Mouse (Mus musculus): ENCODE results near the gene Stxbp1. TPM values are rescaled to one million over a fixed set of nuclear protein-coding genes. Genes with fewer than 3 reads are reported as not detected.

The Stxbp1 gene
- 275 and 317 TPM in 2 replicates for polyA plus RNA-seq (2014; fragmentation: Nextera tagmentation; extraction: Ambion mirVana)

DNA sequence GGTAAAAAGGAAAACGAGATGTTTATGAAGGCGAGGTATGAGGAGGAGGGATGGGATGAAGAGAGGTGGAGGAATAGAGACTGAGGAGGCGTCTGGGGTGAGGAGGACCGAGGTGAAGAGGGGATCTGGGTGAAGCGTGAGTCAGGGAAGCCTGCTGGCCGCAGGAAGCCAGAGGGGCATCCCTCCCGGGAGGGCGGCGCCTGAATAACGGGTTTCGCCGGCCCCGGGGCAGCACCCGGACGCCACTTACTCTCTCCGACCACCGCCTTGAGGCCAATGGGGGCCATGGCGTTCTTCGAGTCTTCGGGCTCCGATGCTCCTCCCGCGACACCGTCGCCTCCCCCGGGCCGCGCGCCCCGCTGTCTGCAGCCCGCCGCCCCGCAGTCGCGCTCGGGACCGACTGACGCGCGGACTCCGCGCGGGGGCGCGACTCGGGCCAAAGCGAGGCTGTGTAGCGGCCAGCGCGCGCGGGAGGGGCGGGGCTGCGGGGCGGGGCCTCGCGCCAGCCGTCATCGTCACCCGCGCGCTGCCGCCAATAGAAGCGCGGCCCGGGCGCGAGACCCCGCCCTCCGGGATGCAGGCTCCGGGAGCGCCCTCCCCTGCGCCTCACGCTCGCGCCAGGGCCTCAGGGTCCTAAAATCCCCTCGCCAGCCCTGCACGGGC is at the start of gene Stxbp1:
Gene Stxbp1, minus strand, starts transcription at position 441 of the 663 bp plus-strand sequence.
- Histone ChIP-seq H3K27ac (peak within 1 kb of the TSS; percentile 94), H3K4me2 (replicated peaks) (peak within 1 kb of the TSS; percentile 75), H3K4me3 (replicated peaks; ENCODE audit: low read length) (peak within 1 kb of the TSS; percentile 88), H3K27me3 (ENCODE audit: control insufficient read depth, insufficient read depth, low read length) (no peaks in the 10 kb centered on the region), H3K9ac (peak within 1 kb of the TSS; percentile 94), H3K4me1 (replicated peaks; ENCODE audit: control insufficient read depth, insufficient read depth, low read length) (peaks cover 22% of the 10 kb centered on the region), H3K36me3 (replicated peaks; ENCODE audit: control insufficient read depth, insufficient read depth) (peaks cover 3% of the 10 kb centered on the region; the same call in 1 of the 2 replicates), H3K9me3 (ENCODE audit: control insufficient read depth, low read length) (no peaks in the 10 kb centered on the region)
- peak; percentile 94 for ATAC-seq (ENCODE audit: low FRiP score)
- WGBS: 1% methylated on average over 59 of the region's 78 CpGs
- DNase-seq (ENCODE audit: low spot score): peak; percentile 94

DNA sequence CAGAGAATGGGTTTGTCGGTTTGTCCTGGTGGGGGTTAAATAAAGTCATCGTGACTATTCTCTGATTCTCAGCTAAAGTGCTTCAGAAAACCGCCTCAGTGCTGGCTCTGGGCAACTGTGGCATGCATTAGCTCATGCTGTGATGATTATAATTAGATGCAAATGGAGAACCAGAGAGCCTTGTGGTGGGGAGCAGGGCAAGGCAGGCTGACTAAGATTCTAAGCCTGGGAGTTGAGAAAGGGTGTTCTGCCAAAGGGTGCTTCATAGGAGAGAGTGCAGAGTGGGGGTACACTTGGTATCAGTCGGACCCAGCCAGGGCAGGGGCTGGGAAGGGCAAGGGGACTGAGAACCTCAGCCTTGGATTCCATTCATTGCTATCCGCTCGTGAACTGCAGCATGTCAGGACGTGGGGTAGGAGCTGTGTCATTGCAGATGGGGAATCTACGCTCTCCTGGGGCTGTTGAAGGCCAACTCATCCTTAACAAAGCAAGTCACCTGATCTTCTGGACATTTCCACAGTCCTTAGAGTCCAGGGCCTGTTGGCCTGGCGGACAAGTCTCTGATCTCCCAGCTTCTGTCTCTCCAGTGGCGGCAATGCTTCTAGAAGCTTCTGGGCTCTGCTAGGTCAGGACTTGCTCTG is 49.6 kb upstream of the Stxbp1 start:
- 39% methylated on average over 10 of the region's 10 CpGs for WGBS
- DNase-seq (ENCODE audit: low spot score) (no peak), ATAC-seq (ENCODE audit: low FRiP score) (0 out of 2 replicates have a peak, but pooled peaks have one; percentile 41)
- Histone ChIP-seq H3K9me3 (ENCODE audit: control insufficient read depth, low read length) (no peaks in the 10 kb centered on the region), H3K9ac (peak overlapping the region; percentile 9; the same call in 1 of the 2 replicates), H3K4me2 (replicated peaks) (no peak overlapping the region), H3K4me1 (replicated peaks; ENCODE audit: control insufficient read depth, insufficient read depth, low read length) (peaks cover 25% of the 10 kb centered on the region), H3K36me3 (replicated peaks; ENCODE audit: control insufficient read depth, insufficient read depth) (0 out of 2 replicates have a peak, but pooled peaks cover 7% of the 10 kb centered on the region), H3K27ac (peak overlapping the region; percentile 40; the same call in 1 of the 2 replicates), H3K4me3 (replicated peaks; ENCODE audit: low read length) (no peak overlapping the region), H3K27me3 (ENCODE audit: control insufficient read depth, insufficient read depth, low read length) (no peaks in the 10 kb centered on the region)

DNA sequence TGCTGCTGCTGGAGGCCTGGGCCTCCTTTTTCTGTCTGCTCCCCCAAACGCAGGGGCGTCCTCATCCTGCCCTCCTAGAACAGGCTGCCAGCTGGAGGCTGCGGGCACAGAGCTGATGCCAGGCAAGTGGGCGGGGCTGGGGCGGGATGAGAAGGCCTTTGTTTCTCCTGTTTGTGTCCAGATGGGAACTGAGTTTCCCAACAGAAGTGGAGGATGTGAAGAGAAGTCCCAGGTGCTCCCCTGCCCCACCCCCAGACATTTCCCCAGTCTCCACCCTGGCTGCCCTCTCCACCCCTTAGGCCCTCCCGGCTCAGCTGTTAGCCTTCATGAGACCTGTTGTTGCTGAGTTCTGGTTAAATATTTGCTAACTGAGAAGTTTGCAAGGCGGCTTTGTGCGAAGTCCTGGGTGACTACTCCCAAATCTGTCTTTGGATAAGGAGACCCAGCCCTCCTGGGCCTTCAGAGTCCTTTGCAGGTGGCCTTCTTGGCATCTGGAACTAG is 48.6 kb upstream of the Stxbp1 start:
- WGBS: 24% methylated on average over 8 of the region's 8 CpGs
- DNase-seq (ENCODE audit: low spot score): no peak

DNA sequence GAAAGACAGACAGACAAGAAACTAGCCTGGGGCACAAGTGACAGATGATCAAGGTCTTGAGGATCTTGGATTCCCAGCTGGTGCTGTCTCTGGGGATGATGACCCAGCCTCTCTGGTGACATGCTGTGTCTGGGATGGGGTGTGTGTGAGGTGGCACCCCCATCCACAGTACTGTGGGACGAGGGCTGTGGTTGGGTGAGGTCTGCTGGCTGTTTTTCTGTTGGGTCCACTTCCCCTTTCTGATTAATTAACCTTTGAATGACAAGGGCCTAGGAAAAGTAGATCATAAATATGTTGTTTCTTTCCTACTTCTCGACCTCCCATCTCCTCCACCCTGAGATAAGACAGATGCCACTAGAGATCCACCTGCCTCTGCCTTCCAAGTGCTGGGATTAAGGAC is 47.1 kb upstream of the Stxbp1 start:
- DNase-seq (ENCODE audit: low spot score): no peak
- no peaks in the 10 kb centered on the region for H3K27me3 ChIP-seq (ENCODE audit: control insufficient read depth, insufficient read depth, low read length)
- no peak for ATAC-seq (ENCODE audit: low FRiP score)
- no peak overlapping the region for H3K4me2 ChIP-seq (replicated peaks)
- no peak overlapping the region for H3K4me3 ChIP-seq (replicated peaks; ENCODE audit: low read length)
- no peak overlapping the region for H3K27ac ChIP-seq
- H3K9ac ChIP-seq: no peak overlapping the region
- WGBS: 82% methylated on average over 2 of the region's 2 CpGs
- H3K9me3 ChIP-seq (ENCODE audit: control insufficient read depth, low read length): no peaks in the 10 kb centered on the region
- peaks cover 25% of the 10 kb centered on the region for H3K4me1 ChIP-seq (replicated peaks; ENCODE audit: control insufficient read depth, insufficient read depth, low read length)
- H3K36me3 ChIP-seq (replicated peaks; ENCODE audit: control insufficient read depth, insufficient read depth): 0 out of 2 replicates have a peak, but pooled peaks cover 3% of the 10 kb centered on the region

More for the DNA sequence above, 48.6 kb upstream of the Stxbp1 start:
- Histone ChIP-seq H3K9me3 (ENCODE audit: control insufficient read depth, low read length) (no peaks in the 10 kb centered on the region), H3K27me3 (ENCODE audit: control insufficient read depth, insufficient read depth, low read length) (no peaks in the 10 kb centered on the region), H3K9ac (peak overlapping the region; percentile 9; the same call in 1 of the 2 replicates), H3K4me3 (replicated peaks; ENCODE audit: low read length) (no peak overlapping the region), H3K27ac (peak overlapping the region; percentile 40), H3K36me3 (replicated peaks; ENCODE audit: control insufficient read depth, insufficient read depth) (0 out of 2 replicates have a peak, but pooled peaks cover 3% of the 10 kb centered on the region), H3K4me2 (replicated peaks) (no peak overlapping the region), H3K4me1 (replicated peaks; ENCODE audit: control insufficient read depth, insufficient read depth, low read length) (peaks cover 25% of the 10 kb centered on the region)
- no peak for ATAC-seq (ENCODE audit: low FRiP score)

DNA sequence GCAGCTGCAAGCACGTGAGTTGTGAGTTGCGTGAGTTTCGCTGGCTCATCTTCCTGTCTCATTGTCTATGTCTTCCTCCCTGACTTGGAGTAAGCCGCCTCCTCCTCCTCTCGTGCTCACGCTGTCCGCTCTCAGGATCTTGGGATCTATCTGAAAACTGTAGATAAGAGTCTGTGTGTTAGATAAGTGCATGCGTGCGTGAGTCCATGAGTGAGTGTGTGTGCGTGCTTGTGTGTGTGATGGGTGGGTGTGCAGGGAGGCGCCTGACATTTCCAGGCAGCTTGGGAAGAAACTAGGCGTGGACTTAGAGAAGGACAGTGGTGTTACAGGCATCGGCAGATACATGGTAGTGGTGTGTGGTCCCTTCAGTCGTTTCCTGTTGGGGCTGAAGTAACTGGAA is 45.4 kb upstream of the Stxbp1 start:
- H3K27me3 ChIP-seq (ENCODE audit: control insufficient read depth, insufficient read depth, low read length): no peaks in the 10 kb centered on the region
- H3K36me3 ChIP-seq (replicated peaks; ENCODE audit: control insufficient read depth, insufficient read depth): 0 out of 2 replicates have a peak, but pooled peaks cover 3% of the 10 kb centered on the region
- ATAC-seq (ENCODE audit: low FRiP score) (no peak), DNase-seq (ENCODE audit: low spot score) (no peak)
- no peak overlapping the region for H3K4me2 ChIP-seq (replicated peaks)
- no peak overlapping the region for H3K4me3 ChIP-seq (replicated peaks; ENCODE audit: low read length)
- no peaks in the 10 kb centered on the region for H3K9me3 ChIP-seq (ENCODE audit: control insufficient read depth, low read length)
- 92% methylated on average over 14 of the region's 14 CpGs for WGBS
- peaks cover 28% of the 10 kb centered on the region for H3K4me1 ChIP-seq (replicated peaks; ENCODE audit: control insufficient read depth, insufficient read depth, low read length)
- no peak overlapping the region for H3K9ac ChIP-seq
- no peak overlapping the region for H3K27ac ChIP-seq

DNA sequence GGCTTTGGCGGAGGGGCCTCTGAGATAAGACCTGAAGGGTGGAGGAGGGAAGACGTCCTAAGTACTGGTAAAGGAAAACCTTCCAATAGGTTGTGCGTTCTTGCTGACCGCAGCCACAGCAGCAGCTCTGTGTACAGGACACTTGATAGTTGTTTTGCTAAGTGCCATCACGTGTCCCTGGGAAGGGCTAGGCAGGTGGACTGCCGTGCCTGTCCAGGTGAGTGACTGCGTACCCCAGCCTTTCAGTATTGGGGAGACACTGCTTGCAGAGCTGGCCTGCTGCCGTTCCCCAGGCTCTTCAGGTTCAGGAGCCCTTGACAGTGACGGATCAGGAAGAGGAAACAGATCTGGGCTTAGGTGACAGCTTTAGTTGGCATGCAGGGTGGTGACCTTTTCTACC is 44.2 kb upstream of the Stxbp1 start:
- H3K4me2 ChIP-seq (replicated peaks): no peak overlapping the region
- no peak for ATAC-seq (ENCODE audit: low FRiP score)
- H3K27me3 ChIP-seq (ENCODE audit: control insufficient read depth, insufficient read depth, low read length): no peaks in the 10 kb centered on the region
- H3K36me3 ChIP-seq (replicated peaks; ENCODE audit: control insufficient read depth, insufficient read depth): 0 out of 2 replicates have a peak, but pooled peaks cover 3% of the 10 kb centered on the region
- no peak overlapping the region for H3K4me3 ChIP-seq (replicated peaks; ENCODE audit: low read length)
- H3K9me3 ChIP-seq (ENCODE audit: control insufficient read depth, low read length): no peaks in the 10 kb centered on the region
- no peak overlapping the region for H3K9ac ChIP-seq
- H3K4me1 ChIP-seq (replicated peaks; ENCODE audit: control insufficient read depth, insufficient read depth, low read length): peaks cover 16% of the 10 kb centered on the region
- H3K27ac ChIP-seq: no peak overlapping the region
- 78% methylated on average over 9 of the region's 9 CpGs for WGBS
- DNase-seq (ENCODE audit: low spot score): no peak

DNA sequence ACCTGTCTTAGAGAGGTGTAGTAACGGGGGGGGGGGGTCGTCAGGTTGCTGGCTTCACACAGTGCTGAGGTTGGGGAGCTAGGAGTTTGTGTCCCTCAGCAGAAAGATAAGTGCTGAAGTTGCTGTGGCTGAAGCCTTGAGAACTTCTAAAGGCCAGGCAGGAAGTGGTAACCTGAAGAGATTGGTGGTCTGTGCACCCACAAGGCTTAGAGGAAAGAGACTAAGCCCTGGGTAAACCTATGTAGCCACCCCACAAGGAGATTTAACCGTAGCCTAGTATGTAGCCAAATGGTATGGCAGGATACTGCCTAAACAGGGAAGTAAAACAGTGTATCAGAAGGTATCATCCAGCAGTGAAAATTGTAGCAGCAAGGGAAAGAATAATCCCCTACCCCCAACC is 43.2 kb upstream of the Stxbp1 start:
- no peak for ATAC-seq (ENCODE audit: low FRiP score)
- Histone ChIP-seq H3K9me3 (ENCODE audit: control insufficient read depth, low read length) (no peaks in the 10 kb centered on the region), H3K27me3 (ENCODE audit: control insufficient read depth, insufficient read depth, low read length) (no peaks in the 10 kb centered on the region), H3K27ac (no peak overlapping the region), H3K4me1 (replicated peaks; ENCODE audit: control insufficient read depth, insufficient read depth, low read length) (peaks cover 6% of the 10 kb centered on the region; the same call in 1 of the 2 replicates), H3K36me3 (replicated peaks; ENCODE audit: control insufficient read depth, insufficient read depth) (0 out of 2 replicates have a peak, but pooled peaks cover 3% of the 10 kb centered on the region), H3K9ac (no peak overlapping the region), H3K4me3 (replicated peaks; ENCODE audit: low read length) (no peak overlapping the region), H3K4me2 (replicated peaks) (no peak overlapping the region)
- WGBS: 89% methylated on average over 3 of the region's 3 CpGs
- no peak for DNase-seq (ENCODE audit: low spot score)

DNA sequence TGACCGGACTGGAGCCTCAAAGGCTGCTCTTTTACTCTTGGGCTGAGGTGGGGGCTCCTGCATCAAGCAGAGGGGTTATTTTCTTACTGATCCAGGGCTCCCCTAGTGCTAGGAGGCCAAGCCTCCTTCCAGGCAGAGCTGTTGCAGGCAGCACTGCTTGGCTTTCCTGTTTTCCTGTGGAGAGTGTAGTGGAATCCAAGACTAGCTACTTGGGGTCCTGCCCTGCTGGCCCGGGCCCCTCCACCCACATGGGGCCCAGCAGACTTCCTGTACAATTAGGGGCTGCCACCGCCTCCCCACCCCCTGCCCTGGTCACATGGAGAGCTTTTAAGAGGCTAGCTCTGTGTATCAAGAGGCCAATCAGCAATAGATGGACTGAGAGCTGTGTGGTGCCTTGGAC is 41.5 kb upstream of the Stxbp1 start:
- no peak overlapping the region for H3K4me2 ChIP-seq (replicated peaks)
- 49% methylated on average over 3 of the region's 3 CpGs for WGBS
- H3K9ac ChIP-seq: no peak overlapping the region
- ATAC-seq (ENCODE audit: low FRiP score) (no peak), DNase-seq (ENCODE audit: low spot score) (no peak)
- peak overlapping the region; percentile 66; the same call in 1 of the 2 replicates for H3K27ac ChIP-seq
- no peaks in the 10 kb centered on the region for H3K9me3 ChIP-seq (ENCODE audit: control insufficient read depth, low read length)
- H3K4me3 ChIP-seq (replicated peaks; ENCODE audit: low read length): no peak overlapping the region
- H3K36me3 ChIP-seq (replicated peaks; ENCODE audit: control insufficient read depth, insufficient read depth): 0 out of 2 replicates have a peak, but pooled peaks cover 3% of the 10 kb centered on the region
- peaks cover 4% of the 10 kb centered on the region; the same call in 1 of the 2 replicates for H3K4me1 ChIP-seq (replicated peaks; ENCODE audit: control insufficient read depth, insufficient read depth, low read length)
- no peaks in the 10 kb centered on the region for H3K27me3 ChIP-seq (ENCODE audit: control insufficient read depth, insufficient read depth, low read length)

DNA sequence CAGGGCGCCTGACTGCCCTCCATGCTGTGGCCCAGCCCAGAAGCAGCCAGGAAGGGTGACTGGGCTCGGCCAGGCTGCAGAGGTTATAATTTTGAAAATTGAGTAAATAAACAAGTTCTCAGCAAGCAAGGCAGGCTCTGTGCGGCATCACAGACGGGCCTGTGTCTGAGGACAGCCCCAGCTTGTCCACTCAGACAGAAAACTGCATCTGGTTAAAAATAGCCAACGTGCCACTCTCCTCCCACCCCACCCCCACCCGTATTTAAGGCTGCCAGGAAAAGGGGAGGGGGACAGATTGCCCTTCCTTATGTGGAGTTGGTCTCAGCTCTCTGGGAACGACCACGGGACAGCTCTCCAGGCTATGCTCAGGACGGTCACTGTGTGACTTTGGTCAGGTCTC is 41.0 kb upstream of the Stxbp1 start:
- Histone ChIP-seq H3K4me3 (replicated peaks; ENCODE audit: low read length) (no peak overlapping the region), H3K9ac (no peak overlapping the region), H3K4me2 (replicated peaks) (no peak overlapping the region), H3K9me3 (ENCODE audit: control insufficient read depth, low read length) (no peaks in the 10 kb centered on the region), H3K36me3 (replicated peaks; ENCODE audit: control insufficient read depth, insufficient read depth) (no peaks in the 10 kb centered on the region), H3K27ac (peak overlapping the region; percentile 66; the same call in 1 of the 2 replicates), H3K4me1 (replicated peaks; ENCODE audit: control insufficient read depth, insufficient read depth, low read length) (peaks cover 4% of the 10 kb centered on the region; the same call in 1 of the 2 replicates), H3K27me3 (ENCODE audit: control insufficient read depth, insufficient read depth, low read length) (no peaks in the 10 kb centered on the region)
- no peak for DNase-seq (ENCODE audit: low spot score)
- 38% methylated on average over 9 of the region's 9 CpGs for whole genome bisulfite sequencing
- ATAC-seq (ENCODE audit: low FRiP score): no peak
